Comparison of ENCODE assay signal across 9 mouse cellular contexts in genomic region chr19:43311125-43311524, GRCm38 (mm10).
DNase-seq lines count a peak whose midpoint lies in the region; TF ChIP-seq lines count a peak whose summit lies in the region.
"Had no signal": no experiment of that assay in that cellular context is flagged by ENCODE, and none has a peak within 500 bp of the region (broad histone marks: within the 10 kb centered on the region; RNA-seq: fewer than 3 reads in every experiment).

No protein-coding gene starts in this region.

- no peaks in the 10 kb centered on the region for H3K9me3 ChIP-seq in heart, embryonic 10.5 days

- H3K4me3 ChIP-seq in heart, embryonic 10.5 days, result no peak overlapping the region
- H3K4me3 ChIP-seq in left cerebral cortex, adult 2 months, result no peak overlapping the region
- H3K4me3 ChIP-seq: myocyte had no signal

- no peak overlapping the region for H3K27ac ChIP-seq in heart, embryonic 10.5 days
- H3K27ac ChIP-seq in left cerebral cortex, adult 2 months, result no peak overlapping the region

- peak; percentile 65 for TF ChIP-seq CTCF in left cerebral cortex, adult 2 months (IDR thresholded peaks at IDR 0.05)

- H3K36me3 ChIP-seq in heart, embryonic 10.5 days, result no peaks in the 10 kb centered on the region

- DNase-seq in heart, adult 8-10 months (ENCODE audit: low spot score), result peak; percentile 12
- DNase-seq in heart, embryonic 10.5 days (ENCODE audit: low spot score), result no peak
- DNase-seq in urinary bladder, adult 18-20 months (ENCODE audit: low spot score in 2 of 2), result peak; percentile 9 to 16
- DNase-seq in urinary bladder, postnatal 4 days (ENCODE audit: low spot score in 2 of 2), result no peak
- peak; percentile 6 for DNase-seq in fibroblast of lung, adult 2 months (ENCODE audit: low read depth)
- peak; percentile 20 to 34 for DNase-seq in left cerebral cortex, adult 2 months (ENCODE audit: extremely low spot score in 1 of 2, low spot score in 2 of 2)
- peak; percentile 2 for DNase-seq in skeletal muscle tissue, adult 2 months (ENCODE audit: low read depth, low spot score)
- DNase-seq in thymus, adult 18-20 months, result no peak

- H3K4me1 ChIP-seq in heart, embryonic 10.5 days, result no peaks in the 10 kb centered on the region

- no peaks in the 10 kb centered on the region for H3K27me3 ChIP-seq in heart, embryonic 10.5 days (ENCODE audit: insufficient read depth, poor library complexity, severe bottlenecking)

- intact Hi-C loops in left cerebral cortex, adult 2 months (cut with DNase I), result loop anchor here (1.0 to 2.0 kb wide), 2 partner anchors 284 to 516 kb away; no protein-coding TSS in a partner anchor

Comparison
In these comparisons a context has a peak if more than half of its experiments do, and no peak if none do; other contexts are left out.
1. DNase-seq: peak in heart, adult 8-10 months (single experiment), urinary bladder, adult 18-20 months (2 of 2), fibroblast of lung, adult 2 months (single experiment), left cerebral cortex, adult 2 months (2 of 2) and skeletal muscle tissue, adult 2 months (single experiment); none in heart, embryonic 10.5 days (single experiment), urinary bladder, postnatal 4 days (0 of 2) and thymus, adult 18-20 months (0 of 2).